Mouse (Mus musculus) hindbrain, embryonic 12.5 days (tissue): ENCODE measurements around the gene Cxcr4. TPM values are rescaled to one million over a fixed set of nuclear protein-coding genes. Genes with fewer than 3 reads are reported as not detected.

Experiments
- ATAC-seq: fragments of 200-750 bp; cut with Nextera tagmentation; 2 replicates; pipeline ENCODE4 v1.8.0; 2017; ENCODE audit warnings: moderate TSS enrichment; ENCODE audit not compliant: low FRiP score
- H3K27ac ChIP-seq: fragments of 300-500 bp; sonication (generic); 2 replicates; pipeline ENCODE4 v1.5.1; 2016; ENCODE audit warnings: mild to moderate bottlenecking
- H3K27me3 ChIP-seq: fragments of 300-500 bp; sonication (generic); 2 replicates; pipeline ENCODE4 v1.6.1; 2016; ENCODE audit warnings: mild to moderate bottlenecking
- H3K36me3 ChIP-seq: fragments of 300-500 bp; sonication (generic); 2 replicates; pipeline ENCODE4 v1.6.1; 2016; ENCODE audit warnings: mild to moderate bottlenecking
- H3K4me1 ChIP-seq: fragments of 300-500 bp; sonication (generic); 2 replicates; pipeline ENCODE4 v1.6.1; 2016
- H3K4me2 ChIP-seq: fragments of 300-500 bp; sonication (generic); replicated peaks from 2 replicates; pipeline ENCODE4 v1.6.1; 2016; ENCODE audit warnings: mild to moderate bottlenecking
- H3K4me3 ChIP-seq: fragments of 300-500 bp; sonication (generic); 2 replicates; pipeline ENCODE4 v1.5.1; 2016; ENCODE audit warnings: mild to moderate bottlenecking
- H3K9ac ChIP-seq: fragments of 300-500 bp; sonication (generic); 2 replicates; pipeline ENCODE4 v1.6.1; 2016; ENCODE audit warnings: mild to moderate bottlenecking, moderate library complexity
- H3K9me3 ChIP-seq: fragments of 300-500 bp; sonication (generic); replicated peaks from 2 replicates; pipeline ENCODE4 v1.6.1; 2016; ENCODE audit warnings: mild to moderate bottlenecking
- WGBS: fragments of 180-500 bp; shearing (Covaris S2); methylation state at CpG from one replicate; pipeline ENCODE4 v1.1.7; 2016; 5-methylcytosine and 5-hydroxymethylcytosine counted together
- polyA plus RNA-seq: library from polyadenylated mRNA; unstranded; fragments of >200 nt; fragmentation: Nextera tagmentation; extraction: Ambion mirVana; gene quantifications from 2 replicates; pipeline ENCODE4 v1.2.1, GENCODE M21; 2016

The Cxcr4 gene
- polyA plus RNA-seq = 17.8 and 18.2 TPM in 2 replicates

DNA sequence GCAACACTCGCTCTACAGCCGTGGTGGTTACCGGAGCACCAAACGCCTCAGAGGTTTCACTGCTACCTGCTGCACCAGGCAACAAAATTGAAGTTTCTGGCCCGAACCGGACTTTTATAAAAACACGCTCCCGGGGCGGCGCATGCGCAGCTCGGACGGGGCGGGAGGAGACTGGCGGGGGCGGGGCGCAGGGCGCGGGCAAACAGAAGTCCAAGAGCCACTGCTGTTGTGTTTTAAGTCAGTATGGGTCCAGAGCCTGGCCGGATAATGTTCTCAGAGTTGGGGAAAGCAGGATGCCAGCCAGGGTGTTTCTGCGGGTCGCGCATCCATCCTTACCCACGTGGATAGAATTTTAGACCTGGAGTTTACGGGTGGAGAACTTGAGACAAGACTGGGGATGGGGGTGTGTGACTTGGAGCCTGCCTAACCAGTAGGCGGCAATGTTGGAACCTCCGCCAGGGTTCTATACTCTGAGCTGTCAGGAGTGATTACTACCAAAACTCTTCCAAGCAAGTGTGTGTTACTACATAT is at the start of gene Cxcr4:
Cxcr4 (minus strand) TSS at position 83 of the 531 bp plus-strand sequence.
- Histone ChIP-seq H3K9ac (peak within 1 kb of the TSS; percentile 92), H3K27ac (peak within 1 kb of the TSS; percentile 86), H3K9me3 (no peaks in the 10 kb centered on the region), H3K4me1 (peaks cover 60% of the 10 kb centered on the region), H3K36me3 (peaks cover 7% of the 10 kb centered on the region; the same call in 1 of the 2 replicates), H3K27me3 (no peaks in the 10 kb centered on the region), H3K4me2 (peak within 1 kb of the TSS; percentile 72), H3K4me3 (peak within 1 kb of the TSS; percentile 72)
- WGBS = 1% methylated on average over 27 of the region's 27 CpGs
- ATAC-seq = peak; percentile 82

GRCm38 (mm10) chr1:128639707-128640107 is 47.6 kb upstream of the Cxcr4 start:
- Histone ChIP-seq H3K9ac (no peak overlapping the region), H3K4me2 (no peak overlapping the region), H3K4me3 (no peak overlapping the region), H3K27ac (peak overlapping the region; percentile 60; the same call in 1 of the 2 replicates), H3K4me1 (peaks cover 27% of the 10 kb centered on the region), H3K27me3 (no peaks in the 10 kb centered on the region), H3K9me3 (no peaks in the 10 kb centered on the region), H3K36me3 (no peaks in the 10 kb centered on the region)
- 37% methylated on average over 4 of the region's 4 CpGs for WGBS
- peak; percentile 62 for ATAC-seq

GRCm38 (mm10) chr1:128637230-128637740 is 45.2 kb upstream of the Cxcr4 start:
- Histone ChIP-seq H3K36me3 (no peaks in the 10 kb centered on the region), H3K9ac (no peak overlapping the region), H3K4me3 (no peak overlapping the region), H3K27me3 (no peaks in the 10 kb centered on the region), H3K9me3 (no peaks in the 10 kb centered on the region), H3K4me2 (no peak overlapping the region), H3K4me1 (peaks cover 16% of the 10 kb centered on the region), H3K27ac (no peak overlapping the region)
- 88% methylated on average over 7 of the region's 7 CpGs for WGBS
- no peak for ATAC-seq

DNA sequence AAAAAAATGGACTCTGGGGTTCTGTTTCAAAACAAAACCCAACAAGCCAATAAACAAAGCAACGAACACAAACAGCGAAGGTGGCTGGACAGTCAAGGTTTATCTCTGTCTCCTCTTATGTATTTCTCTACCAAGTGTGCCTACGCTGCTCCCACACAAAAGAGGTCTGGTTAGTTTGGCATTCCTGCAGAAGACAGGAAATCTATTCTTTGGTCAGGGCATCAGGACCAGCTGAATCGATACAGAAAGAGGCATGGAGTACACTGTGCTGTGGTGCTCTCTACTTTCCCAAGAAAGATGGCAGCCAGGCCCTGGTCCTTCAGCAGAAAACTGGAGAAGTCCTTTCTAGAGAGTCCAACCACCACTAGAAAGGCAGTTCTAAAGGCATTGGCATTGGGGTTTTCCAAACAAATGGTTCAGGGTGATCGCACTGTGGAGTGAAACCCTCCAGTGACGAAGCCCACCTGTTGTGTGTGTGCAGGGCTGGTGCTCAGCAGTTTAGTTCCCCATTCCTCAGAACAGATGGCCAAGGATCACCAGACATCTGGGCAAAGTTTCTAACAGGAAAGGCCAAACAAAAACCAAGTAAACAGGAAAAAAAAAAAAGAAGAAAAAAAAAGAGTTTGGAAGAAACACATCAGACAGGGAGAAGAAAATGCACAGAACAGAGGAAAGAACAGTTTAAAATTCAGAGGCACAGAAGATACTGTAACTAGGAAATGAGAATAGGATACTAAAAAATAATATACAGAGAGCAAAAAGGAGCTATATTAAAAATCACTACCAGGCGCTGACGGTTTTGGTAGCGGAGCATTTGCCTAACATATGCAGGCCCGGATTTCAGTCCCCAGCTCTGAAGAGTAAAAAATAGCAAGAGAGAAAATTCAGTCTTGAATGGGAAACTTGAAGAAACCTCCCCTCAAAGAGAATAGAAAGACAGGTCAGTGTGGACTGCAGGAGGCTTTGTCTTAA is 44.5 kb upstream of the Cxcr4 start:
- Histone ChIP-seq H3K9me3 (no peaks in the 10 kb centered on the region), H3K4me2 (no peak overlapping the region), H3K27ac (no peak overlapping the region), H3K4me1 (peaks cover 16% of the 10 kb centered on the region; the same call in 1 of the 2 replicates), H3K4me3 (no peak overlapping the region), H3K9ac (no peak overlapping the region), H3K27me3 (no peaks in the 10 kb centered on the region), H3K36me3 (no peaks in the 10 kb centered on the region)
- ATAC-seq = no peak
- 93% methylated on average over 10 of the region's 10 CpGs for WGBS

DNA sequence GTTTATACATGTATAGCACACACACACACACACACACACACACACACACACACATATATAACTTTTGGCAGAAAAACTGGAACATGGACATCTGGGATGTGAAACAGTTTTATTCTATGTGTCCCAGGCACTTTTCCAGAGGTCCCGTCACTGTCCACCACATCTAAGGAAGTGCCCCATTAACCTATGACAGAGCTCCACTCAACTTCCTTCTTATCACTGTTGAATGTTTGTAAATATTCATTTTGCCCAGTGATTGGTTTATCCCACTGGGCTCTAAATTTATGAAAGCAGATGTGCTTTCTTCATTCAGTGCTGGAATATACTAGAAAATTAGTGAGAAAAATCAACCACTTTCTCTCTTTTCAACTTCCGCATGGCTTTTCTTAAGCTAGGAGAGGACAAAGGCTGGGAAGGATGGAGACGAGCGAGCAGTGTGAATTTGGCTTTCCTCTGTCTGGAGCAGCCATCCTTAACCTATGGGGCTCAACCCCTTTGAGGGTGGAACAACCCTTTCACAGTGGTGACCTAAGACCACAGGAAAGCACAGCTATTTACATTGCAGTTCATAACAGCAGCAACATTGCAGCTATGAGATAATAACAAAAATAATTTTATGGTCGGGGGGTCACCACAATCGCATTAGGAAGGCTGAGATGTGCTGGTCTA is 41.8 kb upstream of the Cxcr4 start:
- Histone ChIP-seq H3K4me1 (0 out of 2 replicates have a peak, but pooled peaks cover 2% of the 10 kb centered on the region), H3K4me2 (no peak overlapping the region), H3K27ac (no peak overlapping the region), H3K9me3 (no peaks in the 10 kb centered on the region), H3K27me3 (no peaks in the 10 kb centered on the region), H3K9ac (no peak overlapping the region), H3K36me3 (no peaks in the 10 kb centered on the region), H3K4me3 (no peak overlapping the region)
- ATAC-seq = no peak
- WGBS = 80% methylated on average over 6 of the region's 6 CpGs

GRCm38 (mm10) chr1:128632522-128632921 is 40.4 kb upstream of the Cxcr4 start:
- no peak for ATAC-seq
- no peaks in the 10 kb centered on the region for H3K9me3 ChIP-seq
- H3K27me3 ChIP-seq = no peaks in the 10 kb centered on the region
- H3K4me2 ChIP-seq = no peak overlapping the region
- H3K27ac ChIP-seq = no peak overlapping the region
- no peak overlapping the region for H3K9ac ChIP-seq
- H3K36me3 ChIP-seq = no peaks in the 10 kb centered on the region
- no peak overlapping the region for H3K4me3 ChIP-seq
- H3K4me1 ChIP-seq = no peaks in the 10 kb centered on the region
- 74% methylated on average over 6 of the region's 6 CpGs for WGBS

- no peaks in the 10 kb centered on the region for H3K27me3 ChIP-seq
- H3K36me3 ChIP-seq = no peaks in the 10 kb centered on the region
- ATAC-seq = no peak
- H3K9me3 ChIP-seq = no peaks in the 10 kb centered on the region
- no peak overlapping the region for H3K9ac ChIP-seq
- peaks cover 15% of the 10 kb centered on the region; the same call in 1 of the 2 replicates for H3K4me1 ChIP-seq
- 88% methylated on average over 9 of the region's 9 CpGs for WGBS
- no peak overlapping the region for H3K4me3 ChIP-seq
- H3K4me2 ChIP-seq = no peak overlapping the region
- no peak overlapping the region for H3K27ac ChIP-seq
Measured at GRCm38 (mm10) chr1:128626144-128626678, 34.1 kb upstream of the Cxcr4 start.

GRCm38 (mm10) chr1:128623594-128623887 is 31.4 kb upstream of the Cxcr4 start:
- ATAC-seq = peak; percentile 29; the same call in 1 of the 2 replicates
- Histone ChIP-seq H3K9ac (no peak overlapping the region), H3K9me3 (no peaks in the 10 kb centered on the region), H3K27me3 (no peaks in the 10 kb centered on the region), H3K27ac (peak overlapping the region; percentile 8; the same call in 1 of the 2 replicates), H3K4me2 (no peak overlapping the region), H3K4me1 (peaks cover 15% of the 10 kb centered on the region; the same call in 1 of the 2 replicates), H3K4me3 (no peak overlapping the region), H3K36me3 (no peaks in the 10 kb centered on the region)
- 29% methylated on average over 4 of the region's 4 CpGs for WGBS

DNA sequence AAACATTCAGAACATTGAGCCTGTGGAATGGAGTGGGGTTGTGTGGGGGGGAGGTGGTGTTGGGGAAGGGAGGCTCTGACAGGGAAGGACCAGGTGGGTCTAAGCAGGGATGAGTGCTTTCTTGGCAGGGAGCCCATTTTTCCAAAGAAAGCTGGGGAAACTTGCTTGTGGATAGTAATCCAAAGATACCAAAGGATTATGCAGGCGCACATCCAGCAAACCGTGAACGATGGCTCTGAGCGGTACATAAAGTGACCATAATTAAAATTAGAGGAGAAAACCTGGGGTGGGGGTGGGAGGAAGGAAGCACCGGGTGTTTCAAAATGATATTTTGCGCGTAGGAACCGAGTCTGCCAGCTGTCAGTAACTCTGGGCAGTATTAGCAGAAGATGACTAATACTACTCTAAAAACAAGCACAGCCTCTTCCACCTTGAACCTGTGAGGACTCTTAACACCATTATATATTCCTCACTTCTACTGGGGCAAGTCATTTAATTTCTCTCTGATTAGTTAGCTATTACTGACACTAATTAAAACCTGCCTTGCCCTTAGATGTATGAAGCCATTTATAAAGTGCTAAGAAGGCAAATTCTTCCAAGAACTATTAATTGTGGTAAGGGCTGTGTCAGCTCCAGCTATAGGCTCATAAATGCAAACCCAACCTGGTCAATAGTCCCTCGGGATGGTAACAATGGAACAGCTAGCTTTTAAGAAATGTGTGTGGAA is 30.9 kb upstream of the Cxcr4 start:
- peak; percentile 68 for ATAC-seq
- Histone ChIP-seq H3K4me1 (peaks cover 15% of the 10 kb centered on the region; the same call in 1 of the 2 replicates), H3K27ac (peak overlapping the region; percentile 1; the same call in 1 of the 2 replicates), H3K9me3 (no peaks in the 10 kb centered on the region), H3K4me2 (no peak overlapping the region), H3K9ac (no peak overlapping the region), H3K4me3 (no peak overlapping the region), H3K27me3 (no peaks in the 10 kb centered on the region), H3K36me3 (no peaks in the 10 kb centered on the region)
- 76% methylated on average over 9 of the region's 9 CpGs for WGBS

DNA sequence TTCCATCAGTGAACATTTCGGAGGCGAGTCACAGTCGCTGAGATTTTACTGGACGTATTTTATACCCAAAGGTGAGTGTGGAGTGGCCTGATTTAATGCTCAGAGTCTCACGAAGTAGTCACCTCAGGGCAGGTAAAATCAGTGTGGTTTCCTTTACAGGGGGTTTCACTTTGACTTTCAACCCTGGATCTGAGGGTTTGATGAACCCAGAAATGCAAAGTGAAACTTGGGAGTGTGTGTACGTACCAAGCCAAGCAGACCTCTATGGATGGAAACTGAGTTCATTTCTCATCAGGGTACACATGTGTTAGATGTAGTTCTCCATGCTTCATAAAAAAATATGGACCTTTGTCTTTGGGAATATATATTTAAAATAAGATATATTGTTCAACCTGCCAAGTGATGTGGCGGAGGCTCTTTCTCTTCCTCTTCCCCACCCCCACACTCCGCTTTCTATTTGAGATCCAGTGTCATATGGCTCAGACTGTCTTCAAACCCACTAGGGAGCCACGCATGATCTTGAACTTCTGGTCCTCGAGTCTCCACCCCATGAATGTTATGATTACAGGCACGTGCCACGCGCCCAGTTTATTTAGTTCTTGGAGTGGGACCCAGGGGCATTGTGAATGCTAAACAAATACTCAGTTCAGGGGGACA is 25.7 kb upstream of the Cxcr4 start:
- H3K4me1 ChIP-seq = 0 out of 2 replicates have a peak, but pooled peaks cover 6% of the 10 kb centered on the region
- no peak overlapping the region for H3K27ac ChIP-seq
- ATAC-seq = no peak
- no peaks in the 10 kb centered on the region for H3K27me3 ChIP-seq
- no peak overlapping the region for H3K9ac ChIP-seq
- H3K4me3 ChIP-seq = no peak overlapping the region
- H3K9me3 ChIP-seq = no peaks in the 10 kb centered on the region
- no peak overlapping the region for H3K4me2 ChIP-seq
- no peaks in the 10 kb centered on the region for H3K36me3 ChIP-seq
- WGBS = 92% methylated on average over 13 of the region's 13 CpGs

DNA sequence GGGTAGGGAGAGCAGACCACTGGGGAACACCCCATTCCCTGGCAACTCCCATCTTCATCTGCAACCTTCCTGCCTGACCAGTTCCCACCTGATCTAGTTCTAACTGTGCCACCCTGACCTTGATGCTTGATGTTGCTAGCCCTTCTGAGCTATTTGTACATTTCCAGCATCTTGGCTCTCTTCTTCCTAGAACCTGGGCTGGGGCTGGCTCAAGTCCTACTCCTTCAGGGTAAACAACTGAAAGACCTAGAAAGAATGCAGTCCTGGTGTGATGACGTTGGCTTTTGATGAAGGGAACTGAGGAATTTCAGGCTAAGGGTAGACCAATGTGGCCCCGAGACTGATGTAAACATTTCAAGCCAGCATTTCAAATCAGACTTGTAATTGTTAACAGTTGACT is 24.5 kb upstream of the Cxcr4 start:
- Histone ChIP-seq H3K27me3 (no peaks in the 10 kb centered on the region), H3K9ac (no peak overlapping the region), H3K27ac (no peak overlapping the region), H3K36me3 (no peaks in the 10 kb centered on the region), H3K4me1 (peaks cover 3% of the 10 kb centered on the region; the same call in 1 of the 2 replicates), H3K9me3 (no peaks in the 10 kb centered on the region), H3K4me3 (no peak overlapping the region), H3K4me2 (no peak overlapping the region)
- no peak for ATAC-seq
- 70% methylated on average over 2 of the region's 2 CpGs for WGBS
